Mouse (Mus musculus) bone marrow, adult 2 months (tissue): Measurements from ENCODE around the gene Pdha2.

ENCODE experiments used
- CTCF ChIP-seq: fragments of 200-500 bp; IDR thresholded peaks from 2 replicates; pipeline ENCODE4 v1.5.1; 2011; ENCODE audit warnings: low read length, control low read depth; ENCODE audit not compliant: control insufficient read depth, insufficient read depth
- POLR2A ChIP-seq: fragments of 200-500 bp; IDR thresholded peaks from 2 replicates; pipeline ENCODE4 v1.6.1; 2011; ENCODE audit warnings: low read depth, mild to moderate bottlenecking, control low read depth, low read length, borderline replicate concordance; ENCODE audit not compliant: control insufficient read depth

DNA sequence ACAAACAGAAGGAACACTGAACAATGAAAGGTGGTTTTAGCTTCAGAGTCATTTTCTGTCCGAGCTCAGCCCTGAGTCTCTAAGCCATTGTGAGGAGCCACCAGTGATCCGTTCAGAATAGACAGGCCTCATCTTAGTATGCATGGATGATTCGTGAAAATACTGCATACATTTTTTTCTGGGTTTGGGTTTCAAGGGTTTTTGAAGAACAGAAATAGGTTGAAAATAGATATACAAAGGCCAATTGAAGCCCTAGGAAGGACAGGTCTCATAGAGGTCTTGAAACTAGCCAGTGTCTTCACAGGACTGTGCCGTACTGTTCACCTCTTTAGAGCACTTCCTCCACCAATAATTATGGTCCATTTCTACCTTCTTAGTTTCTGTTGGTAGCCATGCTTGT, 21.7 kb downstream of the Pdha2 start:
- TF ChIP-seq POLR2A (no peak), CTCF (no peak)
